Mouse (Mus musculus): Measurements from ENCODE around the gene Tfeb. TPM values are rescaled to one million over a fixed set of nuclear protein-coding genes. Genes with fewer than 3 reads are reported as not detected.
A peak's percentile ranks its signal among the peaks of the same experiment; 100 is the strongest.

Tfeb gene
- total RNA-seq (2015): 31.0 and 31.7 TPM in 2 replicates
- total RNA-seq (2017): 38.5 and 39.9 TPM in 2 replicates

DNA sequence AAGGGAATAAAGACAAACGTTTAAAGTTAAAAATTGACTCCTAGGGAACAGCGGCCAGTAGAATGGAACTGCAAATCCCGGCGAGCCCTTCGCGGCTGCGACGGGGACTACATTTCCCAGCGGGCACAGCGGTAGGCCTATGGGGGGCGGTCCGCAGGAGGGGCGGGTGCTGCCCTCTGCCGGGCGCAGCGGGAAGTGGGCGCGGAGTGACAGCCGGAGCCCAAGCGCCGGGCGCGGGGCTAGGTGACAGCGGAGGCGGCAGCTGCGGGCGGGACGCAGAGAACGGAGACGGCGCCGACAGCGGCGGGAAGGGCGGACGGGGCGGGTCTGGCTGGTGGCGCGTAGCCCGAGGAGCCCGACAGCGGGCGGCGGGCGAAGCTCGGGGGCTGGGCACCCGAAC is at the start of gene Tfeb:
Gene Tfeb, plus strand, starts transcription at position 175 of the 400 bp plus-strand sequence.
- peak; percentile 87 for ATAC-seq (ENCODE audit: poor library complexity, severe bottlenecking)

- ATAC-seq (ENCODE audit: poor library complexity, severe bottlenecking): peak; percentile 93
These were observed 49.2 kb upstream of the Tfeb start for GRCm38 (mm10) chr17:47687409-47688343.

- no peak for ATAC-seq (ENCODE audit: poor library complexity, severe bottlenecking)
These were observed 48.6 kb upstream of the Tfeb start, which contains the start of gene Tomm6 for GRCm38 (mm10) chr17:47688344-47688607. Tomm6 (minus strand) TSS chr17:47688386.

- peak; percentile 34 for ATAC-seq (ENCODE audit: poor library complexity, severe bottlenecking)
These were observed 47.9 kb upstream of the Tfeb start, which contains the start of gene Frs3 for GRCm38 (mm10) chr17:47688608-47689575. Frs3 (plus strand) TSS chr17:47689030.

DNA sequence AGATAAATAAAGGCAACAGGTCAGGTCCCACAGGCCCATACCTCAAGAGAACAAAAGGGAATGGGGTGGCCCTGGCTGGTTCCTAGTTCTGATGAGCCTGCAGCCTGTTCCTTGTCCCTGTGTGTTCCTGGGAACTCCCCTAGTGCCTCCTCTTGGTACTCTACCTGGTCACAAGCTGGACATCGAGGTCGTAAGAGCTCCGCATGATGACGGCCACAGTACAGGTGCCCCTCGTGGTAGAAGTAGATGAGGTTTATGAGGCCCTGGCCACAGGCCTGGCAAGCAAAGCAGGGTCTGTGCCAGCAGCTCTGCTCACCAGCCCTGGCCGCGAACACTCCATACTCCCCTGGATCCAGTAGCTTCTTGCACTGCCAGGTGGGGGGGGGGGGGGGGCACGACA is 46.9 kb upstream of the Tfeb start:
- ATAC-seq (ENCODE audit: poor library complexity, severe bottlenecking): no peak

GRCm38 (mm10) chr17:47691650-47692049 is 45.2 kb upstream of the Tfeb start:
- ATAC-seq (ENCODE audit: poor library complexity, severe bottlenecking): no peak

DNA sequence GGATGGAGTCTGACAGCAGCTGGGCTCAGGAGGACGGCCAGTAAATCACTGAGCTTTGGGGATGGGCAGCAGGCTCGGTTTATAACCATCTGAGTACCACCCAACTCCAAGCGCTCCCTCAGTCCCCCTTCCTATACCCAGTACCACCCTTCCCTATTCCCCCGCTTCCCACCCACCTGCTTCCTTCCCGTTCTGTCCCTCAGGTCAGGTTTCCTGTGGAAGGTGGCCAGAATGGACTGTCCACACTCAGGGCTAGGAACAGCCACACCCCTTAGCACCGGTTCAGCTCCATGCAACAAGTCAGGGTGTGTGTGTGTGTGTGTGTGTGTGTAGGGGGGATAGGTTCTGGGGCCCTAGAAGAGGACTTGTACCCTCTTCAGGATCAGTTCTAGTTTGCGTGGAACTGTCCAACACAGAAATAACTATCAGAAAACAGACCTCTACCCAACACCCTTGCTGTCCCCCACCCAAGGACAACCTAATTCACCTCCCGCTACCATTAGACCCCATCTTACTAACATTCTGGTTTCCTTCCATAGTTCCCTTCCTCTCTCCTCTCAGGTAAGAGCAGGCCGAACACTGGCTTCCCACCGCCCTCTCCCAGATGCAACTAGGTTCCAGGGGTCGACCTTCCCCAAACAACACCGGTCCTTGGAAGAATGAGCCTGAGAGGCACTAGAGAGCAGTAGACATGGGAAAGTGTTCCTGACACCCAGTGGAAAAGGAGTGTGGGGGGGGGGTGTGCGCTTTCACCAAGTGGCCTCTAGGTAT is 43.0 kb upstream of the Tfeb start:
- ATAC-seq (ENCODE audit: poor library complexity, severe bottlenecking): no peak

DNA sequence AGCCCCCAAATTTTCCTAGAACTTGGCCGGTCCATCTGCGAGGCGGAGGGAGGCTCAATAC is 42.6 kb upstream of the Tfeb start, which contains the start of gene Gm21981:
Gene Gm21981, minus strand, starts transcription at position 14 of the 61 bp plus-strand sequence.
- no peak for ATAC-seq (ENCODE audit: poor library complexity, severe bottlenecking)

GRCm38 (mm10) chr17:47694503-47695336 is 42.1 kb upstream of the Tfeb start, which contains the start of gene Prickle4:
Prickle4 (minus strand) TSS chr17:47694736.
- peak; percentile 96 for ATAC-seq (ENCODE audit: poor library complexity, severe bottlenecking)

GRCm38 (mm10) chr17:47695337-47695710 is 41.5 kb upstream of the Tfeb start:
- ATAC-seq (ENCODE audit: poor library complexity, severe bottlenecking): no peak

DNA sequence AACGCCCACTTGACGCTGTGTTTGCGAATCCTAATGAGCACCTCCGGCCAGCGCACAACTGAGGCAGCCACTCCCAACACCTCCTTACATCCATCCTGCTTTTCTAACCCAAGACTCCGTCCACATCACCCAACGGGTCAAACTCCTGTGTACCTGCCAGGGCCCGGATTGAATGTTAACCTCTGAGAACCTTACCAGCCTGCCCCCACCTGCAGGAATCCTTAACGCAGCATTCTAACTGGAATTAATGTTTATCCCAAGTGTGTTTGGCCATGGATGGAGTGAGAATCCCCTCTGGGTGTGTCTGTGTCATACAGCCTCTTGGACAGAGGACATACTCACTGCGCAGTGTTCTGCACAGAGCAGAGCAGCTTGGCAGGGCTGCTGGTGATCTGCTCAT is 38.7 kb upstream of the Tfeb start:
- no peak for ATAC-seq (ENCODE audit: poor library complexity, severe bottlenecking)

GRCm38 (mm10) chr17:47699055-47699454 is 37.8 kb upstream of the Tfeb start:
- ATAC-seq (ENCODE audit: poor library complexity, severe bottlenecking): no peak

GRCm38 (mm10) chr17:47701793-47702192 is 35.0 kb upstream of the Tfeb start:
- ATAC-seq (ENCODE audit: poor library complexity, severe bottlenecking): no peak

DNA sequence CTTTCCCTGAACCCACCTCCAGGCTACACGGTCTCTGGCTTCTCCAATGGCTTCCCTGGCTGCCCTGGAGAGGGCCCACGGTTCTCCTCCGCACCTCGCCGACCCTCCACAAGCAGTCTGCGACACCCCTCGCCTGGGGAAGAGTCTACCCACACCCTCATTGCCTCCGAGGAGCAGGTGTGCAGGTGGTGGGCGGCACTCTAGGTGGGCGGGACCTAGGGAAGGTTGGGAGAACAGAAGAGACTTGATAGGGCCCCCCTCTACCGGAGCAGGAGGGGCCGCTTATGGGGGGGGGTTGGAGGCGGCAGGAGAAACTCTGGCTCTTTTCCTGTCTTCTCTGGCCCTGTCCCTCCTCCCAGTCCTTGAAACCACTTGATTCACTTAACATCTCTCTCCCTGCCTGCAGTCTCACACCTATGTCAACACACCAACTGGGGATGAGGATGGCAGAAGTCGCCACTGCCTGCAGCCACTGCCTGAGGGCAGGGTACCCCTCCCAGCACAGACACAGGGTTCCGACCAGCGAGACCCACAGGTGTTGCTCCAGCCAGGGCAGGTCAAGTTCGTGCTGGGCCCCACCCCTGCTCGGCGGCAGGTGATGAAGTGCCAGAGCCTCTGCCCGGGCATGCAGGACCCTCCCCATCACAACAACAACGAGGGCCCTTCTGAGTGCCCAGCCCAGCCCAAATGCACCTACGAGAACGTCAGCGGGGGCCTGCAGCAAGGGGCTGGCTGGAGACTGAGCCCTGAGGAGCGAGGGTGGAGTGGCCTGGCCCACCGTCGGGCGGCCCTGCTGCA is 34.1 kb upstream of the Tfeb start:
- ATAC-seq (ENCODE audit: poor library complexity, severe bottlenecking): no peak

DNA sequence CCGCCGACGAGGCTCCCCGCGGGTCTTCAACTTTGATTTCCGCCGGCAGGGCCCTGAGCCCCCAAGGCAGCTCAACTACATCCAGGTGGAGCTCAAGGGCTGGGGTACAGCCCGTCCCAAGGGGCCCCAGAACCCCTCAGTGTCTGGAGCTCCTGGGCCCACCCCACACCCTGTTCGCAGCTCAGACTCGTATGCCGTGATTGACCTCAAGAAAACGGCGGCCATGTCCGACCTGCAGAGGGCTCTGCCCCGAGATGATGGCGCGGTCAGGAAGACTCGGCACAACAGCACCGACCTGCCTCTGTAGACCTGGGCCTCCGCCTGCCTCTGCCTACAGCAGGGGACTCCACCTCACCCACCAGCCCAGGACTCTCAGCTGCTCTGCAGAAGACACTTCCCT is 33.3 kb upstream of the Tfeb start:
- ATAC-seq (ENCODE audit: poor library complexity, severe bottlenecking): no peak

DNA sequence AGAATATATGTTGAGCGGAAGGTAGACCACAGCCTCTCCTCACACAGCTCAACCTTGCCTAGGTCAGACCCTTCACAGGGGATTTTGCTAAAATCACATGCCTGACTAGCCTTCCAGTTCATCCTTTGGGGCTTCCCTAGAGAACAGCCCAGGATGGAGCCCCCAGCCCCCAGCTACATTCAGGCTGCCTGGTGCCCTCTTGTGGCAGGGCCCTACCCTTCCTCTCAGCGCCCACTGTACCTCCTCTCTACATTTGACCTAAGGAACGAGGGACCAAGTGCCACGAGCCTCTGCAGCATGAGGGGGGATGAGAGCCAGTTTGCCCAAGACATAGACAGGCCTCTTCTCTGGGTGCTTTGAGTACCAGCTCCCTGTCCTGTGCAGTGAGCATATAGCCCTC is 32.1 kb upstream of the Tfeb start:
- ATAC-seq (ENCODE audit: poor library complexity, severe bottlenecking): no peak

DNA sequence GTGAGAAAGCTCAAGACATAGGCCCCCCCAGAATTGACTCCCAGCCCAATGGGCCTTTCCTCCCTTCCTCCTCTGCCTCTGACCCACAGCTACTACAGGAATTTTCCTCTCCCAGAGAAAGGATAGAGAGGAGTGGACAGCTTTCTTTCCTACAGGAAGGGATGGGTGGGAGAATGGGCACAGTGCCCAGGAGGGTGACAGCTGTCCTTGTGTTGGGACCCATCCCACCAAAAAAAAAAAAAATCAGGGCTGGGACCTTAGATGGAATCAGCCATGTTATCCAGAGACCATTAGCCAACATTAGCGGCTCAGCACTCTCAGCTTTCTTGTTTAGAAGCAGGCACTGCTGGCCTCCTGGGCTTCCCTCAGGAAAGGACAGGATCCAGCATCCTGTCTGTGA is 30.6 kb upstream of the Tfeb start:
- no peak for ATAC-seq (ENCODE audit: poor library complexity, severe bottlenecking)

- no peak for ATAC-seq (ENCODE audit: poor library complexity, severe bottlenecking)
These were observed 28.9 kb upstream of the Tfeb start for GRCm38 (mm10) chr17:47707961-47708360.

GRCm38 (mm10) chr17:47708972-47709371 is 27.9 kb upstream of the Tfeb start:
- ATAC-seq (ENCODE audit: poor library complexity, severe bottlenecking): no peak

- no peak for ATAC-seq (ENCODE audit: poor library complexity, severe bottlenecking)
These were observed 26.8 kb upstream of the Tfeb start for GRCm38 (mm10) chr17:47710036-47710435.

Data from megakaryocyte, adult 5-6 weeks (primary cell).